Mouse (Mus musculus) embryonic facial prominence, embryonic 12.5 days (tissue): ENCODE measurements around the gene Nin. TPM values are rescaled to one million over a fixed set of nuclear protein-coding genes. Genes with fewer than 3 reads are reported as not detected.

ENCODE experiments used
- ATAC-seq: fragments of 200-750 bp; cut with Nextera tagmentation; 2 replicates; pipeline ENCODE4 v1.8.0; 2017; ENCODE audit not compliant: insufficient number of reproducible peaks, insufficient read depth, low FRiP score, low TSS enrichment
- H3K27ac ChIP-seq: fragments of 300-500 bp; sonication (generic); 2 replicates; pipeline ENCODE4 v1.5.1; 2016; ENCODE audit warnings: mild to moderate bottlenecking
- H3K27me3 ChIP-seq: fragments of 300-500 bp; sonication (generic); 2 replicates; pipeline ENCODE4 v1.6.1; 2016; ENCODE audit warnings: mild to moderate bottlenecking, moderate library complexity
- H3K36me3 ChIP-seq: fragments of 300-500 bp; sonication (generic); 2 replicates; pipeline ENCODE4 v1.6.1; 2016; ENCODE audit warnings: mild to moderate bottlenecking
- H3K4me1 ChIP-seq: fragments of 300-500 bp; sonication (generic); 2 replicates; pipeline ENCODE4 v1.6.1; 2016
- H3K4me2 ChIP-seq: fragments of 300-500 bp; sonication (generic); replicated peaks from 2 replicates; pipeline ENCODE4 v1.6.1; 2016; ENCODE audit warnings: mild to moderate bottlenecking, moderate library complexity
- H3K4me3 ChIP-seq: fragments of 300-500 bp; sonication (generic); 2 replicates; pipeline ENCODE4 v1.5.1; 2016; ENCODE audit warnings: mild to moderate bottlenecking
- H3K9ac ChIP-seq: fragments of 300-500 bp; sonication (generic); 2 replicates; pipeline ENCODE4 v1.6.1; 2016; ENCODE audit warnings: mild to moderate bottlenecking, moderate library complexity
- H3K9me3 ChIP-seq: fragments of 300-500 bp; sonication (generic); 2 replicates; pipeline ENCODE4 v1.6.1; 2016; ENCODE audit warnings: mild to moderate bottlenecking, moderate library complexity
- WGBS: fragments of 180-500 bp; shearing (Covaris S2); methylation state at CpG from one replicate; pipeline ENCODE4 v1.1.7; 2016; 5-methylcytosine and 5-hydroxymethylcytosine counted together
- polyA plus RNA-seq: library from polyadenylated mRNA; unstranded; fragments of >200 nt; fragmentation: Nextera tagmentation; extraction: Ambion mirVana; gene quantifications from 2 replicates; pipeline ENCODE4 v1.2.1, GENCODE M21; 2016

The Nin gene
- polyA plus RNA-seq, 1 experiment from 2014 or later: 11.5 TPM

DNA sequence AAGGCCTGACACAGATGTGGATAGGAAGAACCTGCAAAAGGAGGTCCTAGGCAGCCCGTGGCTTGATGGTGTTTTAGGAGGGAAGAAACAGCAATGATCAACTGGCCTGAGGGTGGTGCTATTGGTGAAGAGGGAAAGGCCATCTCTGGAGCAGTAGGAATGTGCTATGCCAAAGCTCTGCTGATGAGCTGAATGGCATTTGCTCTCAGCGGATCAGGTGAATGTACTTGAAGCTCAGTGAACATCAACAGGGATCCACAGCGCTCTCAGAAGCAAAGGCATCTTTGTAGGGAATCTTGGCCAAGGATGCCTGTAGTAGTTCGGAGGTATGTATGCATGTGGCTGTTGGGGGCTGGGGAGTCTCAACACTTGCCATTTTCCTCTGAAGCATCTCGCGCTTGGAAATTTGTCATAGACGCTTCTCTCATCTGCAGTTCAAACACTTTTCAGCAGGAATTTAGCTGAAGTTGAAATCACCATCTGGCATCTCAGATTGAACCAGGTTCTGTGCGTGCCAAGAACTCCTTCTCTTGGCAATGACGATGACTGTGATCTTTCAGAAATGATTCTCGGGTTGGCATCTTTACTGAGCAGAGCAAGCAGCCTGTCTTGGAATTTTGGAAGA, 5.3 kb upstream of the Nin start:
- Histone ChIP-seq H3K4me2 (no peak overlapping the region), H3K27me3 (no peaks in the 10 kb centered on the region), H3K9me3 (no peaks in the 10 kb centered on the region), H3K27ac (no peak overlapping the region), H3K4me3 (no peak overlapping the region), H3K4me1 (no peaks in the 10 kb centered on the region), H3K36me3 (no peaks in the 10 kb centered on the region), H3K9ac (no peak overlapping the region)
- 90% methylated on average over 10 of the region's 10 CpGs for WGBS
- ATAC-seq: no peak

DNA sequence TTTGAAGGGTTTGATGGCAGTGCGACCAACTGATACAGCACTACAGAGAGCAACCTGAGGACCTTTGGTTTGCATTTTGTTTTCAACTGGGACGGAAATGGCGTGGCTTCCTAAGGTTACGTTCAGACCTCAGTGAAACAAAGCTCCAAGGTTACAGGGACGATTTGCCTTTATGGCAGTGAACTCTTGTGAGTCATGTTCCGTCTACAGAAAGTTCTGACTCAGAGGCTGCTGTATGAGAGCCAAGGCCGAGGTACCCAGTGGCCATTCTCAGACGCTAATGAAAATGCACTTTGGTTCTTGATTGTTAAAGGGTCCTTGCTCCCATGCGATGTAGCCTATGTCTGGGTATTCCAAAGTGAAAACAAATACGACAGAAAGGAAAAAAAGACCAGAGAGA, 3.6 kb upstream of the Nin start:
- 84% methylated on average over 10 of the region's 10 CpGs for WGBS
- H3K27me3 ChIP-seq: peaks cover 7% of the 10 kb centered on the region
- H3K9ac ChIP-seq: no peak overlapping the region
- H3K9me3 ChIP-seq: no peaks in the 10 kb centered on the region
- H3K4me3 ChIP-seq: no peak overlapping the region
- no peaks in the 10 kb centered on the region; the same call in 1 of the 2 replicates for H3K4me1 ChIP-seq
- no peak for ATAC-seq
- H3K27ac ChIP-seq: no peak overlapping the region
- no peaks in the 10 kb centered on the region for H3K36me3 ChIP-seq
- H3K4me2 ChIP-seq: no peak overlapping the region

GRCm38 (mm10) chr12:70112090-70112383, 1.5 kb downstream of the Nin start:
- H3K27me3 ChIP-seq: peaks cover 8% of the 10 kb centered on the region
- WGBS: 4% methylated on average over 16 of the region's 16 CpGs
- H3K36me3 ChIP-seq: no peaks in the 10 kb centered on the region
- peak overlapping the region; percentile 90 for H3K9ac ChIP-seq
- ATAC-seq: 0 out of 2 replicates have a peak, but pooled peaks have one; percentile 18
- H3K9me3 ChIP-seq: no peaks in the 10 kb centered on the region
- peak overlapping the region; percentile 95 for H3K4me2 ChIP-seq
- H3K4me3 ChIP-seq: peak overlapping the region; percentile 91
- H3K27ac ChIP-seq: no peak overlapping the region
- peaks cover 10% of the 10 kb centered on the region; the same call in 1 of the 2 replicates for H3K4me1 ChIP-seq

- H3K4me3 ChIP-seq: peak overlapping the region; percentile 91
- no peaks in the 10 kb centered on the region for H3K36me3 ChIP-seq
- H3K9me3 ChIP-seq: no peaks in the 10 kb centered on the region
- H3K27ac ChIP-seq: peak overlapping the region; percentile 81
- H3K4me2 ChIP-seq: peak overlapping the region; percentile 95
- under 1% methylated on average over 93 of the region's 101 CpGs for WGBS
- peaks cover 14% of the 10 kb centered on the region; the same call in 1 of the 2 replicates for H3K4me1 ChIP-seq
- ATAC-seq: peak; percentile 70
- peaks cover 8% of the 10 kb centered on the region for H3K27me3 ChIP-seq
- H3K9ac ChIP-seq: peak overlapping the region; percentile 90
Measured at GRCm38 (mm10) chr12:70111367-70112089, 2.0 kb downstream of the Nin start.

- no peak for ATAC-seq
- no peaks in the 10 kb centered on the region for H3K9me3 ChIP-seq
- WGBS: 0% methylated on average over 16 of the region's 16 CpGs
- peak overlapping the region; percentile 81 for H3K27ac ChIP-seq
- peaks cover 8% of the 10 kb centered on the region for H3K27me3 ChIP-seq
- peaks cover 19% of the 10 kb centered on the region; the same call in 1 of the 2 replicates for H3K4me1 ChIP-seq
- no peaks in the 10 kb centered on the region for H3K36me3 ChIP-seq
- H3K4me2 ChIP-seq: peak overlapping the region; percentile 95
- H3K4me3 ChIP-seq: peak overlapping the region; percentile 91
- H3K9ac ChIP-seq: peak overlapping the region; percentile 90
Measured at GRCm38 (mm10) chr12:70111117-70111366, 2.5 kb downstream of the Nin start.

DNA sequence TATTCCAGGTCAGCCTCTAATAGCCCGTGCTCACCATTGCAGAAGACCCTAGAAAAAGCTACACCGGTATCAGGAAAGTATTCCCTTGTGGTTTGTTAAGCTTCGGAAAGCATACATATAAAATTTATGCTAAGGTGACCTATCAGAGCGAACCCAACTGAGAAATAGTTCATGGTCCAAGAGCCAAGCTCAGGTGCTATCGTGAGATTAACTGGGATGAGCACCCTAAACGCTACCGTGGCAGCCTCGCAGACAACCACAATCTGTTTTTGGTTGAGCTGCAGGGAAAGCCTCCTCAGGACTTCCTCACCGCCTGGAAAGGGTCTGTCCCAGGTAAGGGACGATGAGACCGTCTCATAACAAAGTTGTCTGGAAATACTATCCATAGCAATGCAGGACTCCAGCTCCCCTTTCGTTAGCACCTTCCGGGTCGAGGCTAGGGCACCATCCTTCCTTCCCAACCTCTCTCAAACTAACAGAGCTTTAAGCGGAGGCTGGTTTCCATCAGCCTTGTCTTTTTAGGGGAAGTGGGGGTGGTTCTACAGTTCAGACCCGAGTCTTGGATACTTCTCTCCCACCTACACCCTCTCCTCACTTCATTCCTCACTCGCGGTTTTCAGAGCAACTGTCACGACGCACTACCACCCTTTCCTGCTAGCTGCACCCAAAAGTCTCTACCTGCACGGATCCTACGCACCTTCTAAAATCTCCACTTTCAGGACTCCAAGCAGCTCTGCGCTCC, 3.0 kb downstream of the Nin start:
- Histone ChIP-seq H3K36me3 (no peaks in the 10 kb centered on the region), H3K27ac (peak overlapping the region; percentile 81; the same call in 1 of the 2 replicates), H3K9me3 (no peaks in the 10 kb centered on the region), H3K4me1 (peaks cover 24% of the 10 kb centered on the region; the same call in 1 of the 2 replicates), H3K4me2 (peak overlapping the region; percentile 95), H3K4me3 (peak overlapping the region; percentile 91), H3K27me3 (peaks cover 8% of the 10 kb centered on the region), H3K9ac (peak overlapping the region; percentile 90)
- 11% methylated on average over 23 of the region's 23 CpGs for WGBS
- ATAC-seq: no peak

DNA sequence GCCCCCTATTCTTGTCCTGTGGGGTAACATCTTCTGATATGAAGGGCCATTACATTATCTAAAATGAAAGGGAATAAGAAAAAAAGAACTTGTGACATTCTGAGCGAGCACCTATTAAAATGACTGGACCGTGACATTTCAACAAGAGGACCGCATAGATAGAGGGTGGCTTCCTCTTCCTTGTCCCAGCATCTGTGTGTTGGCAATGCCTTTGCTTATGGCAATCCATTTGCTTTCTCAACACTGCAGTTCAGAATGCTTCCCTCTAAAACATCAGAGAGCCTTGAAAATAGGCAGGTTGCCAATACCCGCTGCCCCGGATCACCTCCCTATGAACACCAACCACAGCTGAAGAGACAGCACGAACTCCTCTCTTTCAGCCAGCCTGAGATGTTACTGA, 3.6 kb downstream of the Nin start:
- no peak overlapping the region for H3K27ac ChIP-seq
- WGBS: 72% methylated on average over 6 of the region's 6 CpGs
- peak overlapping the region; percentile 91 for H3K4me3 ChIP-seq
- H3K27me3 ChIP-seq: peaks cover 8% of the 10 kb centered on the region
- peaks cover 29% of the 10 kb centered on the region; the same call in 1 of the 2 replicates for H3K4me1 ChIP-seq
- no peak overlapping the region for H3K9ac ChIP-seq
- H3K4me2 ChIP-seq: peak overlapping the region; percentile 95
- no peaks in the 10 kb centered on the region for H3K9me3 ChIP-seq
- no peaks in the 10 kb centered on the region for H3K36me3 ChIP-seq
- no peak for ATAC-seq

- H3K4me1 ChIP-seq: peaks cover 40% of the 10 kb centered on the region
- WGBS: 22% methylated on average over 2 of the region's 2 CpGs
- H3K4me3 ChIP-seq: no peak overlapping the region
- no peak overlapping the region for H3K27ac ChIP-seq
- H3K4me2 ChIP-seq: no peak overlapping the region
- no peaks in the 10 kb centered on the region for H3K9me3 ChIP-seq
- no peaks in the 10 kb centered on the region for H3K36me3 ChIP-seq
- peaks cover 8% of the 10 kb centered on the region for H3K27me3 ChIP-seq
- H3K9ac ChIP-seq: no peak overlapping the region
- no peak for ATAC-seq
Measured at GRCm38 (mm10) chr12:70108104-70108503, 5.4 kb downstream of the Nin start.

GRCm38 (mm10) chr12:70106508-70106907, 7.0 kb downstream of the Nin start:
- Histone ChIP-seq H3K27ac (peak overlapping the region; percentile 24; the same call in 1 of the 2 replicates), H3K9me3 (no peaks in the 10 kb centered on the region), H3K4me3 (no peak overlapping the region), H3K9ac (no peak overlapping the region), H3K4me1 (peaks cover 40% of the 10 kb centered on the region), H3K4me2 (no peak overlapping the region), H3K27me3 (no peaks in the 10 kb centered on the region), H3K36me3 (no peaks in the 10 kb centered on the region)
- WGBS: 44% methylated on average over 9 of the region's 9 CpGs
- ATAC-seq: no peak

GRCm38 (mm10) chr12:70105885-70106284, 7.6 kb downstream of the Nin start:
- Histone ChIP-seq H3K27me3 (no peaks in the 10 kb centered on the region), H3K27ac (0 out of 2 replicates have a peak overlapping the region, but pooled peaks have one; percentile 24), H3K9me3 (no peaks in the 10 kb centered on the region), H3K4me1 (peaks cover 40% of the 10 kb centered on the region), H3K4me3 (no peak overlapping the region), H3K4me2 (no peak overlapping the region), H3K36me3 (peaks cover 2% of the 10 kb centered on the region; the same call in 1 of the 2 replicates), H3K9ac (no peak overlapping the region)
- ATAC-seq: no peak
- WGBS: 63% methylated on average over 6 of the region's 6 CpGs

- Histone ChIP-seq H3K27ac (no peak overlapping the region), H3K4me1 (peaks cover 31% of the 10 kb centered on the region)
- no peak for ATAC-seq
Measured at GRCm38 (mm10) chr12:70104776-70105420, 8.6 kb downstream of the Nin start.

More at GRCm38 (mm10) chr12:70104776-70105420, 8.6 kb downstream of the Nin start:
- Histone ChIP-seq H3K4me2 (no peak overlapping the region), H3K27me3 (no peaks in the 10 kb centered on the region), H3K4me3 (no peak overlapping the region), H3K9me3 (no peaks in the 10 kb centered on the region), H3K9ac (no peak overlapping the region), H3K36me3 (peaks cover 4% of the 10 kb centered on the region; the same call in 1 of the 2 replicates)
- 13% methylated on average over 5 of the region's 5 CpGs for WGBS
